Mouse (Mus musculus): ENCODE measurements around the gene Pik3ap1.

Gene Pik3ap1

GRCm38 (mm10) chr19:41282216-41282615 is 102.7 kb downstream of the Pik3ap1 start:
- DNase-seq (ENCODE audit: low spot score in 2 of 2), result no peak

- DNase-seq (ENCODE audit: low spot score in 2 of 2), result no peak
Observed at GRCm38 (mm10) chr19:41279724-41280244, 105.1 kb downstream of the Pik3ap1 start.

- no peak for DNase-seq (ENCODE audit: low spot score in 2 of 2)
Observed at GRCm38 (mm10) chr19:41278606-41279005, 106.3 kb downstream of the Pik3ap1 start.

GRCm38 (mm10) chr19:41275588-41275987 is 109.3 kb downstream of the Pik3ap1 start:
- no peak for DNase-seq (ENCODE audit: low spot score in 2 of 2)

GRCm38 (mm10) chr19:41270906-41271305 is 114.0 kb downstream of the Pik3ap1 start:
- no peak for DNase-seq (ENCODE audit: low spot score in 2 of 2)

GRCm38 (mm10) chr19:41270151-41270727 is 114.7 kb downstream of the Pik3ap1 start:
- no peak for DNase-seq (ENCODE audit: low spot score in 2 of 2)

GRCm38 (mm10) chr19:41266251-41266901 is 118.5 kb downstream of the Pik3ap1 start:
- DNase-seq (ENCODE audit: low spot score in 2 of 2), result no peak

GRCm38 (mm10) chr19:41264331-41264799 is 120.5 kb downstream of the Pik3ap1 start:
- no peak for DNase-seq (ENCODE audit: low spot score in 2 of 2)

- peak; percentile 83 to 89 for DNase-seq (ENCODE audit: low spot score in 2 of 2)
Observed at GRCm38 (mm10) chr19:41263630-41264295, 121.1 kb downstream of the Pik3ap1 start, which contains the start of gene Tm9sf3. Gene Tm9sf3, minus strand, starts transcription at chr19:41263997.

GRCm38 (mm10) chr19:41262712-41263629 is 121.9 kb downstream of the Pik3ap1 start:
- DNase-seq (ENCODE audit: low spot score in 2 of 2), result peak; percentile 63 to 68

GRCm38 (mm10) chr19:41260736-41261135 is 124.2 kb downstream of the Pik3ap1 start:
- DNase-seq (ENCODE audit: low spot score in 2 of 2), result no peak

- no peak for DNase-seq (ENCODE audit: low spot score in 2 of 2)
Observed at GRCm38 (mm10) chr19:41259256-41259655, 125.6 kb downstream of the Pik3ap1 start.

- DNase-seq (ENCODE audit: low spot score in 2 of 2), result no peak
Observed at GRCm38 (mm10) chr19:41258707-41259106, 126.2 kb downstream of the Pik3ap1 start.

GRCm38 (mm10) chr19:41254584-41254983 is 130.3 kb downstream of the Pik3ap1 start:
- no peak for DNase-seq (ENCODE audit: low spot score in 2 of 2)

- no peak for DNase-seq (ENCODE audit: low spot score in 2 of 2)
Observed at GRCm38 (mm10) chr19:41248968-41249367, 135.9 kb downstream of the Pik3ap1 start.

GRCm38 (mm10) chr19:41248271-41248670 is 136.6 kb downstream of the Pik3ap1 start:
- no peak for DNase-seq (ENCODE audit: low spot score in 2 of 2)

GRCm38 (mm10) chr19:41246271-41246670 is 138.6 kb downstream of the Pik3ap1 start:
- DNase-seq (ENCODE audit: low spot score in 2 of 2), result no peak

GRCm38 (mm10) chr19:41244581-41244980 is 140.3 kb downstream of the Pik3ap1 start:
- DNase-seq (ENCODE audit: low spot score in 2 of 2), result no peak

GRCm38 (mm10) chr19:41241997-41242396 is 142.9 kb downstream of the Pik3ap1 start:
- no peak for DNase-seq (ENCODE audit: low spot score in 2 of 2)

- no peak for DNase-seq (ENCODE audit: low spot score in 2 of 2)
Observed at GRCm38 (mm10) chr19:41233698-41234097, 151.2 kb downstream of the Pik3ap1 start.

All from urinary bladder, postnatal 4 days (tissue).